Mouse (Mus musculus): ENCODE measurements around the gene Tctex1d4. TPM values are rescaled to one million over a fixed set of nuclear protein-coding genes. Genes with fewer than 3 reads are reported as not detected.

The Tctex1d4 gene
- total and polyA plus RNA-seq, 2 experiments from 2014 or later: 1.2 to 5.8 TPM

DNA sequence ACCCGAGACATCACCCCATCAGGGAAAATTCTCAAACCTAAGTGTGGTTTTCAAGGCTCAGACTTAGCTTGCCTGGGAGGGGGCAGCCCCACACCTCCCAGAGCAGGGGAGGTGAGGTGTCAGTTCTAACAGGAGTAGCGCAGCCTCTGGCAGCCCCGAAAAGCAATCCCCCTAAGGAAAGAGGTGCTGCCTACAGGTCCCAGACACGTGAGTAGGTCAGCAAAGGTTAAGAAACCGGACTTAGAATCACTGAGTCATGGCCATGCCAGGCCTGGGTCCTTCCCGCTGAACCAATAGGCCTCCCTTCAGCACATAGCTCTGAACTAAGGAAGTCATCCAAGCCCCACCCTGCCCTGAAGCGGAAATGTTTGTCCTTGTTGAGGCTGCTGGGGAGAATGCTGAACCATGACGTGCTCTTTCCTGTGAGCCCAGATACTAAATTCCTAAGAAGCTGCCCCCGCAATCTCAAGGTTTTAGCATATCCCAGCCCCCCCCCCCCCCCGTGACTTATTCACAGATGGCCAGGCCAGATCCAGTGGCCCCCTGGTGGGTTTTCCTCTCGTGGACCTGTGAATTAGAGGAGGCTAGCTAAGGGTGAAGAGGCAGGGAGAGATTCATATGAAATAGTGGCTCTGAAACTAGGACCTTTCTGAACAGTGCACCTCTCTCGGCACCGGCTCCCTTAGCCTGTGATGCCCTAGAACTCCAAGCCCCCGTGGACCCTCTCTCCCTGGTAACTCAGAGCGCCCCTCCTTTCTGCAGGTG, 502 bp upstream of the Tctex1d4 start:
- peaks cover 28% of the 10 kb centered on the region for H3K36me3 ChIP-seq (ENCODE audit: insufficient read depth, low read length)
- no peak overlapping the region for H3K4me2 ChIP-seq (ENCODE audit: low read depth, low read length, poor library complexity, severe bottlenecking)
- H3K27ac ChIP-seq (ENCODE audit: low read depth, low read length): peak overlapping the region; percentile 77
- H3K9me3 ChIP-seq (ENCODE audit: low read length): no peaks in the 10 kb centered on the region
- peaks cover 7% of the 10 kb centered on the region; the same call in 1 of the 2 replicates for H3K4me1 ChIP-seq (ENCODE audit: insufficient read depth, low read length)
- H3K4me3 ChIP-seq (ENCODE audit: low read depth, low read length): no peak overlapping the region
- 47% methylated on average over 15 of the region's 15 CpGs for WGBS
- no peak for ATAC-seq (ENCODE audit: low FRiP score)
- no peak for TF ChIP-seq CTCF (IDR thresholded peaks at IDR 0.05)
- no peaks in the 10 kb centered on the region for H3K27me3 ChIP-seq (ENCODE audit: insufficient read depth, low read length)
- peak; percentile 38 for DNase-seq (ENCODE audit: low spot score)
- H3K9ac ChIP-seq (replicated peaks; ENCODE audit: low read length, poor library complexity, severe bottlenecking): peak overlapping the region; percentile 54; the same call in 1 of the 2 replicates

- Histone ChIP-seq H3K4me1 (ENCODE audit: insufficient read depth, low read length) (peaks cover 14% of the 10 kb centered on the region; the same call in 1 of the 2 replicates), H3K4me2 (ENCODE audit: low read depth, low read length, poor library complexity, severe bottlenecking) (no peak overlapping the region), H3K9me3 (ENCODE audit: low read length) (no peaks in the 10 kb centered on the region), H3K27me3 (ENCODE audit: insufficient read depth, low read length) (no peaks in the 10 kb centered on the region), H3K36me3 (ENCODE audit: insufficient read depth, low read length) (peaks cover 31% of the 10 kb centered on the region), H3K9ac (replicated peaks; ENCODE audit: low read length, poor library complexity, severe bottlenecking) (no peak overlapping the region), H3K4me3 (ENCODE audit: low read depth, low read length) (no peak overlapping the region), H3K27ac (ENCODE audit: low read depth, low read length) (no peak overlapping the region)
- no peak for TF ChIP-seq CTCF (IDR thresholded peaks at IDR 0.05)
- DNase-seq (ENCODE audit: low spot score): no peak
- no peak for ATAC-seq (ENCODE audit: low FRiP score)
- whole genome bisulfite sequencing: 92% methylated on average over 33 of the region's 33 CpGs
These were observed 1.5 kb downstream of the Tctex1d4 start for GRCm38 (mm10) chr4:117127991-117128686.

GRCm38 (mm10) chr4:117130790-117131189, 4.2 kb downstream of the Tctex1d4 start:
- Histone ChIP-seq H3K27me3 (ENCODE audit: insufficient read depth, low read length) (no peaks in the 10 kb centered on the region), H3K9ac (replicated peaks; ENCODE audit: low read length, poor library complexity, severe bottlenecking) (no peak overlapping the region), H3K9me3 (ENCODE audit: low read length) (no peaks in the 10 kb centered on the region), H3K4me1 (ENCODE audit: insufficient read depth, low read length) (peaks cover 7% of the 10 kb centered on the region; the same call in 1 of the 2 replicates), H3K4me3 (ENCODE audit: low read depth, low read length) (no peak overlapping the region), H3K27ac (ENCODE audit: low read depth, low read length) (no peak overlapping the region), H3K36me3 (ENCODE audit: insufficient read depth, low read length) (peaks cover 31% of the 10 kb centered on the region), H3K4me2 (ENCODE audit: low read depth, low read length, poor library complexity, severe bottlenecking) (no peak overlapping the region)
- DNase-seq (ENCODE audit: low spot score) (no peak), ATAC-seq (ENCODE audit: low FRiP score) (no peak)
- no peak for TF ChIP-seq CTCF (IDR thresholded peaks at IDR 0.05)
- 54% methylated on average over 6 of the region's 6 CpGs for WGBS

GRCm38 (mm10) chr4:117131198-117131597, 4.6 kb downstream of the Tctex1d4 start:
- ATAC-seq (ENCODE audit: low FRiP score) (no peak), DNase-seq (ENCODE audit: low spot score) (no peak)
- Histone ChIP-seq H3K27ac (ENCODE audit: low read depth, low read length) (no peak overlapping the region), H3K4me1 (ENCODE audit: insufficient read depth, low read length) (peaks cover 7% of the 10 kb centered on the region; the same call in 1 of the 2 replicates), H3K36me3 (ENCODE audit: insufficient read depth, low read length) (peaks cover 31% of the 10 kb centered on the region), H3K27me3 (ENCODE audit: insufficient read depth, low read length) (no peaks in the 10 kb centered on the region), H3K9ac (replicated peaks; ENCODE audit: low read length, poor library complexity, severe bottlenecking) (no peak overlapping the region), H3K4me2 (ENCODE audit: low read depth, low read length, poor library complexity, severe bottlenecking) (no peak overlapping the region), H3K4me3 (ENCODE audit: low read depth, low read length) (no peak overlapping the region), H3K9me3 (ENCODE audit: low read length) (no peaks in the 10 kb centered on the region)
- WGBS: 53% methylated on average over 6 of the region's 6 CpGs
- TF ChIP-seq CTCF (IDR thresholded peaks at IDR 0.05): no peak

DNA sequence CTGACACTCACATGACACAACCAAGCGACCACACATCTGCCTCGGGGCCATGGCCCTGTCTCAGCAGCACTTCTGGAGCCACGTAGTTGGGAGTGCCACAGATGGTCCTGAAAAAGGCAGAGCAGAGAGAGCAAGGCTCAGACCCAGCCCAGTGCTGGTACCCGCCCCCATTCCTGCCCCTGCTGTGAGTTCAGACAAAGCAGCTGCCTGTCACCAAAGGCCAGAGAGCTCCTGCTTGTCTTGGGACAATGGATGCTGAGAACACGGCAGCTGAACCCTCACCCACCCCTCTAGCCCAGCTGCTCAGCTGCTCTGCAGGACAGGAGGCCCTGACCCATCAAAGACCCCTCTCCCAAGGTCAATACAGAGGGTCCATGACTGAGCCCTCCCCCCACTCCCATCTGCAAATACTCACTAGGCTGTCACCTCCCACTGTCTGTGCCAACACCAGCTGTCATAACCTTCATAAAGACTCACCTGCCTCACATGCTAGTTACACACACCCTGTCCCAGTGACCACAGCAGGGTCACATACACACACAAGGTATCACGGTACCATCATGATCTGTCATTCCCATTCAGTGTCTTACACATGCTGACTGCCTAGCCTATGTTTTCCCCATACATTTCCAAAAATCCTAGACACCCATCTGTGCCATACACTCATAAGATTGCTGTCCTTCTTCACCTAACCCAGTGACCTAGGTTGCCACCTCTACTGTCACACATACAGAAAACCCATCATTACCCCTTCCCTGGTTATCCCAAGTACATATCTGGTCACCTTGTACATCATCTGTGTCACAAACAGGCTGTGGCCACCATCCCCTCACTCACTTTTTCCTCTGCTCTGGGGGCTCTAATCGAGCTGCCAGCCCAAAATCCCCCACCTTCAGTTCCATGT, 5.5 kb downstream of the Tctex1d4 start:
- 17% methylated on average over 7 of the region's 7 CpGs for WGBS
- H3K9me3 ChIP-seq (ENCODE audit: low read length): no peaks in the 10 kb centered on the region
- H3K4me1 ChIP-seq (ENCODE audit: insufficient read depth, low read length): peaks cover 7% of the 10 kb centered on the region; the same call in 1 of the 2 replicates
- TF ChIP-seq CTCF (IDR thresholded peaks at IDR 0.05): no peak
- H3K27me3 ChIP-seq (ENCODE audit: insufficient read depth, low read length): no peaks in the 10 kb centered on the region
- peak overlapping the region; percentile 83 for H3K4me3 ChIP-seq (ENCODE audit: low read depth, low read length)
- no peak for ATAC-seq (ENCODE audit: low FRiP score)
- H3K9ac ChIP-seq (replicated peaks; ENCODE audit: low read length, poor library complexity, severe bottlenecking): peak overlapping the region; percentile 86
- H3K4me2 ChIP-seq (ENCODE audit: low read depth, low read length, poor library complexity, severe bottlenecking): peak overlapping the region; percentile 55
- peak overlapping the region; percentile 85 for H3K27ac ChIP-seq (ENCODE audit: low read depth, low read length)
- DNase-seq (ENCODE audit: low spot score): peak; percentile 59
- H3K36me3 ChIP-seq (ENCODE audit: insufficient read depth, low read length): peaks cover 31% of the 10 kb centered on the region
